Mouse (Mus musculus) lung, postnatal 0 days (tissue): ENCODE results near the gene Lasp1. TPM values are rescaled to one million over a fixed set of nuclear protein-coding genes. Genes with fewer than 3 reads are reported as not detected.

ENCODE experiments used
- ATAC-seq: fragments of 200-750 bp; cut with Nextera tagmentation; 2 replicates; pipeline ENCODE4 v1.8.0; 2017; ENCODE audit warnings: moderate library complexity
- DNase-seq: peaks from one replicate; pipeline ENCODE4 v3.0.0-alpha.2; 2016; ENCODE audit warnings: low spot score
- H3K27ac ChIP-seq: fragments of 300-500 bp; sonication (generic); 2 replicates; pipeline ENCODE4 v1.5.1; 2014; ENCODE audit warnings: antibody characterized with exemption, mild to moderate bottlenecking, low read length, mixed read lengths
- H3K27me3 ChIP-seq: fragments of 300-500 bp; sonication (generic); replicated peaks from 2 replicates; pipeline ENCODE4 v1.6.1; 2014; ENCODE audit warnings: low read length, mixed read lengths; ENCODE audit not compliant: insufficient read depth
- H3K36me3 ChIP-seq: fragments of 300-500 bp; sonication (generic); 2 replicates; pipeline ENCODE4 v1.6.1; 2014; ENCODE audit warnings: low read length, mixed read lengths; ENCODE audit not compliant: insufficient read depth
- H3K4me1 ChIP-seq: fragments of 300-500 bp; sonication (generic); 2 replicates; pipeline ENCODE4 v1.6.1; 2014; ENCODE audit warnings: antibody characterized with exemption, low read depth, low read length, mixed read lengths; ENCODE audit not compliant: insufficient read depth
- H3K4me2 ChIP-seq: fragments of 300-500 bp; sonication (generic); replicated peaks from 2 replicates; pipeline ENCODE4 v1.6.1; 2014; ENCODE audit warnings: low read depth, mild to moderate bottlenecking, low read length, moderate library complexity, mixed read lengths
- H3K4me3 ChIP-seq: fragments of 300-500 bp; sonication (generic); 2 replicates; pipeline ENCODE4 v1.5.1; 2014; ENCODE audit warnings: low read depth, low read length
- H3K9ac ChIP-seq: fragments of 300-500 bp; sonication (generic); replicated peaks from 2 replicates; pipeline ENCODE4 v1.6.1; 2014; ENCODE audit warnings: low read depth, mild to moderate bottlenecking
- H3K9me3 ChIP-seq: fragments of 300-500 bp; sonication (generic); 2 replicates; pipeline ENCODE4 v1.6.1; 2016; ENCODE audit warnings: low read length, mixed read lengths
- CTCF ChIP-seq: IDR thresholded peaks from 2 replicates; pipeline ENCODE4 v1.5.1; 2016; ENCODE audit warnings: antibody characterized with exemption, mild to moderate bottlenecking
- EP300 ChIP-seq: IDR thresholded peaks from 2 replicates; pipeline ENCODE4 v1.6.1; 2016; ENCODE audit warnings: antibody characterized with exemption, mild to moderate bottlenecking, control low read depth
- WGBS: fragments of 180-500 bp; shearing (Covaris S2); extraction: QIAGEN DNeasy Blood & Tissue Kit; methylation state at CpG from one replicate; pipeline ENCODE4 v1.1.7; 2014; 5-methylcytosine and 5-hydroxymethylcytosine counted together
- polyA plus RNA-seq: library from polyadenylated mRNA; unstranded; fragments of >200 nt; fragmentation: Nextera tagmentation; extraction: Ambion mirVana; gene quantifications from 2 replicates; pipeline ENCODE4 v1.2.1, GENCODE M21; 2015

Gene Lasp1
- 96.4 and 107 TPM in 2 replicates for polyA plus RNA-seq

- ATAC-seq (peak; percentile 27), DNase-seq (peak; percentile 77)
- TF ChIP-seq EP300 (no peak), CTCF (no peak)
- peak within 1 kb of the TSS; percentile 74 for H3K9ac ChIP-seq
- H3K4me3 ChIP-seq, result peak within 1 kb of the TSS; percentile 73
- H3K36me3 ChIP-seq, result no peaks in the 10 kb centered on the region
- H3K9me3 ChIP-seq, result no peaks in the 10 kb centered on the region
- no peaks in the 10 kb centered on the region for H3K27me3 ChIP-seq
- H3K4me2 ChIP-seq, result peak within 1 kb of the TSS; percentile 78
- WGBS, result under 1% methylated on average over 11 of the region's 11 CpGs
- peaks cover 16% of the 10 kb centered on the region for H3K4me1 ChIP-seq
- peak within 1 kb of the TSS; percentile 88 for H3K27ac ChIP-seq
Measured at GRCm38 (mm10) chr11:97798782-97799145, at the start of gene Lasp1. Gene Lasp1, plus strand, starts transcription at chr11:97799000.

GRCm38 (mm10) chr11:97753277-97753676 is 45.5 kb upstream of the Lasp1 start:
- Histone ChIP-seq H3K36me3 (peaks cover 34% of the 10 kb centered on the region), H3K27ac (no peak overlapping the region), H3K4me3 (no peak overlapping the region), H3K9ac (no peak overlapping the region), H3K4me2 (no peak overlapping the region), H3K9me3 (no peaks in the 10 kb centered on the region), H3K27me3 (no peaks in the 10 kb centered on the region), H3K4me1 (no peaks in the 10 kb centered on the region)
- DNase-seq, result no peak
- no peak for ATAC-seq
- TF ChIP-seq CTCF (no peak), EP300 (no peak)
- 93% methylated on average over 8 of the region's 8 CpGs for WGBS

GRCm38 (mm10) chr11:97758125-97758524 is 40.7 kb upstream of the Lasp1 start:
- no peak for ATAC-seq
- 93% methylated on average over 1 of the region's 1 CpGs for WGBS
- H3K9me3 ChIP-seq, result no peaks in the 10 kb centered on the region

GRCm38 (mm10) chr11:97758942-97759341 is 39.9 kb upstream of the Lasp1 start:
- no peaks in the 10 kb centered on the region for H3K4me1 ChIP-seq
- H3K9me3 ChIP-seq, result no peaks in the 10 kb centered on the region
- ATAC-seq, result no peak
- WGBS, result 74% methylated on average over 6 of the region's 6 CpGs
- TF ChIP-seq EP300, result no peak
- TF ChIP-seq CTCF, result no peak
- no peak overlapping the region for H3K4me3 ChIP-seq
- no peaks in the 10 kb centered on the region for H3K27me3 ChIP-seq
- H3K9ac ChIP-seq, result no peak overlapping the region
- H3K4me2 ChIP-seq, result no peak overlapping the region
- H3K27ac ChIP-seq, result no peak overlapping the region
- H3K36me3 ChIP-seq, result peaks cover 29% of the 10 kb centered on the region
- no peak for DNase-seq

More at GRCm38 (mm10) chr11:97758125-97758524, 40.7 kb upstream of the Lasp1 start:
- Histone ChIP-seq H3K9ac (no peak overlapping the region), H3K4me1 (no peaks in the 10 kb centered on the region), H3K4me3 (no peak overlapping the region), H3K27me3 (no peaks in the 10 kb centered on the region), H3K27ac (no peak overlapping the region), H3K36me3 (peaks cover 28% of the 10 kb centered on the region), H3K4me2 (no peak overlapping the region)
- DNase-seq, result no peak
- TF ChIP-seq CTCF (no peak), EP300 (no peak)

- ATAC-seq, result no peak
- no peaks in the 10 kb centered on the region for H3K9me3 ChIP-seq
Measured at GRCm38 (mm10) chr11:97761638-97762037, 37.2 kb upstream of the Lasp1 start.

GRCm38 (mm10) chr11:97766154-97766881 is 32.5 kb upstream of the Lasp1 start, which contains the start of gene Cwc25:
Gene Cwc25, minus strand, starts transcription at chr11:97766556.
- peaks cover 7% of the 10 kb centered on the region; the same call in 1 of the 2 replicates for H3K4me1 ChIP-seq
- TF ChIP-seq EP300, result peak; percentile 16; the same call in 1 of the 2 replicates
- no peak for TF ChIP-seq CTCF
- no peaks in the 10 kb centered on the region for H3K9me3 ChIP-seq
- peak within 1 kb of the TSS; percentile 97 for H3K9ac ChIP-seq
- H3K27me3 ChIP-seq, result no peaks in the 10 kb centered on the region
- H3K4me3 ChIP-seq, result peak within 1 kb of the TSS; percentile 81
- peak within 1 kb of the TSS; percentile 94 for H3K27ac ChIP-seq
- peak within 1 kb of the TSS; percentile 81 for H3K4me2 ChIP-seq
- WGBS, result under 1% methylated on average over 38 of the region's 38 CpGs
- peak; percentile 98 for ATAC-seq
- peak; percentile 98 for DNase-seq
- peaks cover 12% of the 10 kb centered on the region for H3K36me3 ChIP-seq

More at GRCm38 (mm10) chr11:97761638-97762037, 37.2 kb upstream of the Lasp1 start:
- TF ChIP-seq CTCF (peak; percentile 37; the same call in 1 of the 2 replicates), EP300 (no peak)
- H3K4me1 ChIP-seq, result peaks cover 7% of the 10 kb centered on the region; the same call in 1 of the 2 replicates
- no peak for DNase-seq
- H3K36me3 ChIP-seq, result peaks cover 20% of the 10 kb centered on the region
- no peaks in the 10 kb centered on the region for H3K27me3 ChIP-seq
- H3K9ac ChIP-seq, result no peak overlapping the region
- H3K27ac ChIP-seq, result no peak overlapping the region
- H3K4me3 ChIP-seq, result no peak overlapping the region
- no peak overlapping the region for H3K4me2 ChIP-seq
